30 mouse cellular contexts compared by ENCODE assay signal in genomic region chr9:61055392-61055791, GRCm38 (mm10).
DNase-seq lines count a peak whose midpoint lies in the region; ATAC-seq lines count a peak whose summit lies in the region.
"Had no signal": no experiment of that assay in that cellular context is flagged by ENCODE, and none has a peak within 500 bp of the region (broad histone marks: within the 10 kb centered on the region; RNA-seq: fewer than 3 reads in every experiment).

No protein-coding gene starts in this region.

- 57% methylated on average over 3 of the region's 3 CpGs for WGBS in heart, embryonic 12.5 days

- peak; percentile 61 for DNase-seq in heart, adult 11 months
- peak; percentile 41 for DNase-seq in thymus, postnatal 14 days
- DNase-seq in thymus, adult 18-20 months, result no peak
- DNase-seq in splenic B cell, adult 2 months (ENCODE audit: low read depth, low spot score), result peak; percentile 26
- DNase-seq in urinary bladder, postnatal 36 days (ENCODE audit: low spot score in 2 of 2), result no peak
- DNase-seq in spleen, postnatal 10 days (ENCODE audit: low spot score in 2 of 2), result no peak
- DNase-seq: adrenal gland, postnatal 10 days; cerebellum, adult 8-10 months; cerebellum, postnatal 36 days; embryo, embryonic 11 days; gastrocnemius, adult 2 months; gastrocnemius, postnatal 36 days; heart, adult 2 months; kidney, adult 8-10 months; kidney, postnatal 4 days; left cerebral cortex, postnatal 4 days; liver, postnatal 0 days; lung, postnatal 36 days had no signal

- ATAC-seq in heart, embryonic 12.5 days (ENCODE audit: insufficient number of reproducible peaks, low FRiP score), result no peak
- ATAC-seq: forebrain, embryonic 16.5 days; hindbrain, postnatal 0 days; intestine, embryonic 16.5 days; liver, embryonic 12.5 days; liver, postnatal 0 days had no signal

- no peaks in the 10 kb centered on the region for H3K36me3 ChIP-seq in heart, embryonic 12.5 days
- no peaks in the 10 kb centered on the region for H3K36me3 ChIP-seq in splenic B cell, adult 2 months (ENCODE audit: control insufficient read depth, insufficient read depth, low read length, poor library complexity, severe bottlenecking)
- H3K36me3 ChIP-seq: embryonic facial prominence, embryonic 13.5 days; liver, embryonic 12.5 days; midbrain, embryonic 12.5 days; neural tube, embryonic 13.5 days; stomach, embryonic 15.5 days had no signal

- H3K9ac ChIP-seq in heart, embryonic 12.5 days, result no peak overlapping the region
- H3K9ac ChIP-seq: embryonic facial prominence, embryonic 13.5 days; liver, embryonic 12.5 days; liver, postnatal 0 days; midbrain, embryonic 12.5 days; neural tube, embryonic 13.5 days; stomach, embryonic 15.5 days had no signal

- peaks cover 39% of the 10 kb centered on the region for H3K27me3 ChIP-seq in heart, embryonic 12.5 days (replicated peaks)
- H3K27me3 ChIP-seq in splenic B cell, adult 2 months (ENCODE audit: control insufficient read depth, insufficient read depth, low read length, poor library complexity, severe bottlenecking), result no peaks in the 10 kb centered on the region

- H3K27ac ChIP-seq in heart, embryonic 12.5 days (ENCODE audit: poor library complexity, severe bottlenecking), result no peak overlapping the region
- H3K27ac ChIP-seq: embryonic facial prominence, embryonic 13.5 days; gastrocnemius, adult 2 months; heart, adult 2 months; hindbrain, postnatal 0 days; kidney, postnatal 0 days; liver, embryonic 12.5 days; midbrain, embryonic 12.5 days; neural tube, embryonic 13.5 days; stomach, embryonic 15.5 days had no signal

- H3K4me1 ChIP-seq in heart, embryonic 12.5 days (replicated peaks), result peaks cover 25% of the 10 kb centered on the region

- no peak overlapping the region for H3K4me3 ChIP-seq in heart, embryonic 12.5 days
- H3K4me3 ChIP-seq: embryonic facial prominence, embryonic 13.5 days; erythroblast, embryonic 14.5 days; gastrocnemius, adult 2 months; heart, adult 2 months; liver, embryonic 12.5 days; midbrain, embryonic 12.5 days; myocyte; neural tube, embryonic 13.5 days; stomach, embryonic 15.5 days had no signal

- peaks cover 11% of the 10 kb centered on the region for H3K9me3 ChIP-seq in heart, embryonic 12.5 days (replicated peaks)
- H3K9me3 ChIP-seq: embryonic facial prominence, embryonic 13.5 days; stomach, embryonic 15.5 days had no signal

- H3K4me2 ChIP-seq in heart, embryonic 12.5 days, result no peak overlapping the region
- H3K4me2 ChIP-seq: embryonic facial prominence, embryonic 13.5 days; midbrain, embryonic 12.5 days; neural tube, embryonic 13.5 days; stomach, embryonic 15.5 days had no signal

Comparison
In these comparisons a context has a peak if more than half of its experiments do, and no peak if none do; other contexts are left out.
1. DNase-seq: peak in heart, adult 11 months (single experiment), thymus, postnatal 14 days (single experiment) and splenic B cell, adult 2 months (single experiment); none in thymus, adult 18-20 months (0 of 2), urinary bladder, postnatal 36 days (0 of 2) and spleen, postnatal 10 days (0 of 2).